Mouse (Mus musculus) liver, postnatal 0 days (tissue): ENCODE results near the gene Cnnm3.

Experiments
- CTCF ChIP-seq: sonication (generic); IDR thresholded peaks from 2 replicates; pipeline ENCODE4 v1.5.1; 2016; ENCODE audit warnings: antibody characterized with exemption, low read depth
- EP300 ChIP-seq: IDR thresholded peaks from 2 replicates; pipeline ENCODE4 v1.6.1; 2016; ENCODE audit warnings: antibody characterized with exemption, low read depth, mild to moderate bottlenecking

DNA sequence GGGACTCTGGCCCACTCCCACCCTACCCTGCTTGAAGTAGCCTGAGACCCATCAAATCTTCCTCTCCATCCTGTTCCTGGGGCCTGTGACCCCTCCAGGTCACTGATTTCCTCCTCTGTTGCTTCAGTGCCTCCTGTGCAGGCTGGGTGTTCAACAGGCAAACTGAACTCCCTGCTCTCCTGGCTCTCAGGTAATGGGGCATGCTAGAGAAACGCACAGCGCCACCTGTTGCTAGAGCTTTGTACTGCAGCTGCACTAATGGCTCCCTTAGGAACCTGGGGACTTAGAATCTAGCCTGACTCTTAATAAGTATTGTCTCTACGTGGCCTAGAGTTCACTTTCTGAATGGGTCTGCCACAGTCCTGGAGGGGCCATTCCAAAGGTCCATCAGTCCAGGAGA, 10.4 kb upstream of the Cnnm3 start:
- TF ChIP-seq CTCF (peak; percentile 96), EP300 (no peak)
